11 mouse cellular contexts compared by ENCODE assay signal in the genomic region with DNA sequence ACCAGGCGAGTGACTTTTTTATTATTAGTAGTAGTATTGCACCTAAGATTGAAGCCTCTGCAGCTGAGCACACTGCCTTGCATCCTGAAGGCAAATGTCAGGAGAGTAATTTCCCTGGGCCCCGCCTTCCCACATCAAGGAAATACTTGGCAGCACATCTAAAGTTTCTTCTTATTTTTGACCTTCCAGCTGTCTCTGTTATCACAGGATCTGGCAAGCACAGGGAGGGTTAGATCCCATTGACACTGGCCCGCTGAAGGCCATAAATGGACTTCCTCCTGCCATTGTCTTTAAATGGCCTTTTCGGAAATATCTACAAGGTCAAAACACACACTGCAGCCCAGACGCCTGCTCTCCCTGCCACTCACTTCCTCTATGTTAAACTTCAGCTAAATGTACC.
DNase-seq lines count a peak whose midpoint lies in the region; ATAC-seq and TF ChIP-seq lines count a peak whose summit lies in the region.
"Had no signal": no experiment of that assay in that cellular context is flagged by ENCODE, and none has a peak within 500 bp of the region (broad histone marks: within the 10 kb centered on the region; RNA-seq: fewer than 3 reads in every experiment).

No protein-coding gene starts in this region.

- no peaks in the 10 kb centered on the region for H3K36me3 ChIP-seq in stomach, embryonic 15.5 days
- no peaks in the 10 kb centered on the region for H3K36me3 ChIP-seq in stomach, postnatal 0 days (ENCODE audit: control insufficient read depth, insufficient read depth, low read length)
- H3K36me3 ChIP-seq in kidney, postnatal 0 days (ENCODE audit: insufficient read depth, low read length) = no peaks in the 10 kb centered on the region
- H3K36me3 ChIP-seq in hindbrain, embryonic 11.5 days (ENCODE audit: control insufficient read depth, insufficient read depth, low read length) = no peaks in the 10 kb centered on the region
- H3K36me3 ChIP-seq: midbrain, embryonic 10.5 days; neural tube, embryonic 13.5 days had no signal

- intact Hi-C loops in heart, postnatal 14 days (cut with DNase I) = no loop called here

- no peak overlapping the region for H3K4me3 ChIP-seq in stomach, embryonic 15.5 days (replicated peaks)
- no peak overlapping the region for H3K4me3 ChIP-seq in stomach, postnatal 0 days (ENCODE audit: low read depth, low read length)
- no peak overlapping the region for H3K4me3 ChIP-seq in kidney, postnatal 0 days (replicated peaks; ENCODE audit: low read depth, low read length)
- no peak overlapping the region for H3K4me3 ChIP-seq in hindbrain, embryonic 11.5 days (ENCODE audit: low read depth, low read length)
- H3K4me3 ChIP-seq: midbrain, embryonic 10.5 days; neural tube, embryonic 13.5 days had no signal

- H3K27me3 ChIP-seq in stomach, embryonic 15.5 days (replicated peaks) = no peaks in the 10 kb centered on the region
- no peaks in the 10 kb centered on the region for H3K27me3 ChIP-seq in stomach, postnatal 0 days (ENCODE audit: control insufficient read depth, insufficient read depth, low read length)
- H3K27me3 ChIP-seq in kidney, postnatal 0 days (ENCODE audit: insufficient read depth, low read length) = no peaks in the 10 kb centered on the region
- H3K27me3 ChIP-seq in hindbrain, embryonic 11.5 days (ENCODE audit: control insufficient read depth, insufficient read depth, low read length) = no peaks in the 10 kb centered on the region; the same call in 1 of the 2 replicates

- no peaks in the 10 kb centered on the region for H3K9me3 ChIP-seq in stomach, embryonic 15.5 days
- H3K9me3 ChIP-seq in stomach, postnatal 0 days (ENCODE audit: control insufficient read depth, low read length) = no peaks in the 10 kb centered on the region
- H3K9me3 ChIP-seq in kidney, postnatal 0 days (replicated peaks; ENCODE audit: low read length) = no peaks in the 10 kb centered on the region
- no peaks in the 10 kb centered on the region for H3K9me3 ChIP-seq in hindbrain, embryonic 11.5 days (ENCODE audit: control insufficient read depth, low read length)
- H3K9me3 ChIP-seq: midbrain, embryonic 10.5 days; neural tube, embryonic 13.5 days had no signal

- no peak for ATAC-seq in stomach, embryonic 15.5 days (ENCODE audit: insufficient read depth, low FRiP score, low read depth)
- no peak for ATAC-seq in stomach, postnatal 0 days (ENCODE audit: low FRiP score, low TSS enrichment)
- ATAC-seq in kidney, postnatal 0 days (replicated peaks; ENCODE audit: low FRiP score, low read depth) = no peak
- ATAC-seq in hindbrain, embryonic 11.5 days (ENCODE audit: low FRiP score) = no peak

- TF ChIP-seq EP300 in stomach, postnatal 0 days (optimal IDR thresholded peaks at IDR 0.05) = no peak

- TF ChIP-seq CTCF in stomach, postnatal 0 days (IDR thresholded peaks at IDR 0.05; ENCODE audit: low read depth) = no peak
- no peak for TF ChIP-seq CTCF in kidney, postnatal 0 days (IDR thresholded peaks at IDR 0.05; ENCODE audit: low read depth)

- H3K4me1 ChIP-seq in stomach, embryonic 15.5 days = no peaks in the 10 kb centered on the region
- 0 out of 2 replicates have a peak, but pooled peaks cover 2% of the 10 kb centered on the region for H3K4me1 ChIP-seq in stomach, postnatal 0 days (replicated peaks; ENCODE audit: control insufficient read depth, insufficient read depth)
- 0 out of 2 replicates have a peak, but pooled peaks cover 6% of the 10 kb centered on the region for H3K4me1 ChIP-seq in kidney, postnatal 0 days (replicated peaks; ENCODE audit: insufficient read depth, low read length)
- no peaks in the 10 kb centered on the region for H3K4me1 ChIP-seq in hindbrain, embryonic 11.5 days (replicated peaks; ENCODE audit: control insufficient read depth, insufficient read depth, low read length)

- H3K27ac ChIP-seq in stomach, embryonic 15.5 days = 0 out of 2 replicates have a peak overlapping the region, but pooled peaks have one; percentile 5
- no peak overlapping the region for H3K27ac ChIP-seq in stomach, postnatal 0 days (replicated peaks)
- no peak overlapping the region for H3K27ac ChIP-seq in kidney, postnatal 0 days
- H3K27ac ChIP-seq in hindbrain, embryonic 11.5 days (ENCODE audit: low read depth, low read length) = no peak overlapping the region
- H3K27ac ChIP-seq: midbrain, embryonic 10.5 days; neural tube, embryonic 13.5 days had no signal

- no peak overlapping the region for H3K4me2 ChIP-seq in stomach, embryonic 15.5 days
- H3K4me2 ChIP-seq in stomach, postnatal 0 days (replicated peaks; ENCODE audit: low read depth) = no peak overlapping the region
- H3K4me2 ChIP-seq in kidney, postnatal 0 days (ENCODE audit: low read length) = no peak overlapping the region
- no peak overlapping the region for H3K4me2 ChIP-seq in hindbrain, embryonic 11.5 days (replicated peaks; ENCODE audit: low read depth, low read length)
- H3K4me2 ChIP-seq: neural tube, embryonic 13.5 days had no signal

- WGBS in stomach, embryonic 15.5 days = 53% methylated on average over 5 of the region's 5 CpGs
- 53% methylated on average over 5 of the region's 5 CpGs for WGBS in stomach, postnatal 0 days
- 30% methylated on average over 5 of the region's 5 CpGs for WGBS in kidney, postnatal 0 days
- WGBS in hindbrain, embryonic 11.5 days = 75% methylated on average over 5 of the region's 5 CpGs

- peak; percentile 7 to 23 for DNase-seq in heart, adult 18-20 months
- no peak for DNase-seq in heart, postnatal 14 days
- no peak for DNase-seq in stomach, postnatal 0 days (ENCODE audit: low spot score)
- peak; percentile 65 for DNase-seq in kidney, postnatal 0 days (ENCODE audit: low spot score)
- peak; percentile 8 for DNase-seq in skeletal muscle tissue, adult 2 months (ENCODE audit: low read depth, low spot score)
- DNase-seq in hindbrain, embryonic 11.5 days (ENCODE audit: low spot score) = no peak
- no peak for DNase-seq in gastrocnemius, postnatal 25 days
- DNase-seq: right cerebral cortex, postnatal 4 days had no signal

- no peak overlapping the region for H3K9ac ChIP-seq in stomach, embryonic 15.5 days
- H3K9ac ChIP-seq in stomach, postnatal 0 days (ENCODE audit: low read length) = no peak overlapping the region
- H3K9ac ChIP-seq in kidney, postnatal 0 days (ENCODE audit: low read depth, low read length) = no peak overlapping the region
- no peak overlapping the region for H3K9ac ChIP-seq in hindbrain, embryonic 11.5 days (ENCODE audit: low read depth, low read length)
- H3K9ac ChIP-seq: neural tube, embryonic 13.5 days had no signal

Comparison
In these comparisons a context has a peak if more than half of its experiments do, and no peak if none do; other contexts are left out.
1. DNase-seq: peak in heart, adult 18-20 months (2 of 2), kidney, postnatal 0 days (single experiment) and skeletal muscle tissue, adult 2 months (single experiment); none in heart, postnatal 14 days (0 of 2), stomach, postnatal 0 days (single experiment), hindbrain, embryonic 11.5 days (single experiment) and gastrocnemius, postnatal 25 days (single experiment).